ENCODE assay signal across 8 mouse cellular contexts in the genomic region with DNA sequence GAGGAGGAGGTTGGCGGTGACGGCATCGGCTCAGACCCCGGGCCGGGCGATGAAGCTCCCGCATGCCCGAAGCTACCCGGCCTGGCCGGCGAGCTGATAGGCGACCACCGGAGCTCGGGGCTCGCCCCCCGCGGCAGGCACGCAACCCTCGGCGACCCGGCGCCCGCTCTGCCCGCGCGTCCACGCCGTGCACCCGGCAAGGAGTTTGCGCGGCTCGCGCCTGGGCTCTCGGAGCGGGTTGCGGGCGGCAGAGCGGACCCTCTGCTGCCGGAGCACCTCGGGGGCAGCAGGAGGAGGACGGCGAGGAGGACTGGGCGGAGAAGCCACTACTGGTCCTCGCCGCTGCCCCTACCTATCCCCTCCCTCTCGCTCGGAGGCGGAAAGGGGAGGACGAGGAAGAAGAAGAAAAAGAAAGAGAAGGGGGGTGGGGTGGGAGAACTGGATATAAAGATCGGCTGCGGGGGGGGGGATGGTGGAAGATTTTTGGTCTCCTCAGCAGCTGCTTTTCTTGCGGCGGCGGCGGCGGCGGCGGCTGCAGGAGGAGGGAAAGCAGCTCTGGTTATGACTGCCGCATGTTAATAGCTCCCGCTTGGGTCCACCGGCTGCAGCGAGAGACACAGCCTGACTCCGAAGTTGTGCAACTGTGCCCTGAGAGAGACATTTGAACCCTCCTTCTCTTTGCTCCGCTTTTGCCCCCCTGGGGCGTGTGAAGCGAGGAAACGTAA. TPM values are rescaled to one million over a fixed set of nuclear protein-coding genes. Genes with fewer than 3 reads are reported as not detected.
DNase-seq lines count a peak whose midpoint lies in the region; ATAC-seq and TF ChIP-seq lines count a peak whose summit lies in the region.

No protein-coding gene starts in this region.

- no peak for TF ChIP-seq EP300 in liver, embryonic 14.5 days (IDR thresholded peaks at IDR 0.05; ENCODE audit: low read depth)

- peak overlapping the region; percentile 85 for H3K4me3 ChIP-seq in C2C12 (ENCODE audit: insufficient read depth, poor library complexity, severe bottlenecking)
- peak overlapping the region; percentile 59 for H3K4me3 ChIP-seq in bone marrow, adult 2 months (replicated peaks; ENCODE audit: control insufficient read depth, low read depth, low read length)
- peak overlapping the region; percentile 74 for H3K4me3 ChIP-seq in embryonic facial prominence, embryonic 15.5 days (replicated peaks)
- peak overlapping the region; percentile 76 to 91 for H3K4me3 ChIP-seq in heart, embryonic 14.5 days (ENCODE audit: control insufficient read depth in 1 of 2, insufficient read depth in 1 of 2, low read depth in 1 of 2, low read length in 2 of 2)
- peak overlapping the region; percentile 39 to 50 for H3K4me3 ChIP-seq in liver, embryonic 14.5 days (ENCODE audit: insufficient read depth in 1 of 2, low read depth in 2 of 2, low read length in 2 of 2)
- H3K4me3 ChIP-seq in neural tube, embryonic 12.5 days: peak overlapping the region; percentile 82

- peak overlapping the region; percentile 99 for H3ac ChIP-seq in C2C12 (ENCODE audit: control insufficient read depth, insufficient read length, low read depth)

- H3K4me1 ChIP-seq in bone marrow, adult 2 months (ENCODE audit: control insufficient read depth, insufficient read depth, low read length): peaks cover 1% of the 10 kb centered on the region
- peaks cover 26% of the 10 kb centered on the region; the same call in 1 of the 2 replicates for H3K4me1 ChIP-seq in embryonic facial prominence, embryonic 15.5 days
- peaks cover 9 to 11% of the 10 kb centered on the region in 2 experiments; a peak in 3 of 4 replicates for H3K4me1 ChIP-seq in heart, embryonic 14.5 days (ENCODE audit: control insufficient read depth in 2 of 2, insufficient read depth in 2 of 2, low read length in 2 of 2)
- no peaks in the 10 kb centered on the region for H3K4me1 ChIP-seq in liver, embryonic 14.5 days (replicated peaks; ENCODE audit: control insufficient read depth in 2 of 2, insufficient read depth in 2 of 2, low read length in 1 of 2)
- peaks cover 15% of the 10 kb centered on the region for H3K4me1 ChIP-seq in neural tube, embryonic 12.5 days

- H3K27ac ChIP-seq in bone marrow, adult 2 months (ENCODE audit: control insufficient read depth, insufficient read depth, low read depth, low read length, poor library complexity): no peak overlapping the region; the same call in 1 of the 2 replicates
- peak overlapping the region; percentile 91 for H3K27ac ChIP-seq in embryonic facial prominence, embryonic 15.5 days (replicated peaks)
- peak overlapping the region; percentile 59 to 71 for H3K27ac ChIP-seq in heart, embryonic 14.5 days (replicated peaks in 1 of 2; ENCODE audit: control insufficient read depth in 1 of 2, insufficient read depth in 1 of 2, low read depth in 2 of 2, low read length in 2 of 2)
- H3K27ac ChIP-seq in liver, embryonic 14.5 days: no peak overlapping the region
- peak overlapping the region; percentile 98 for H3K27ac ChIP-seq in neural tube, embryonic 12.5 days

- peak; percentile 25 to 57 for DNase-seq in kidney, postnatal 25 days
- no peak for DNase-seq in liver, embryonic 14.5 days (ENCODE audit: low read depth in 3 of 3, low spot score in 3 of 3)
- DNase-seq in urinary bladder, postnatal 4 days (ENCODE audit: low spot score in 2 of 2): peak; percentile 24 to 65

- H3K79me3 ChIP-seq in C2C12 (ENCODE audit: low read depth): peaks cover 46% of the 10 kb centered on the region

- H3K9me3 ChIP-seq in embryonic facial prominence, embryonic 15.5 days (replicated peaks): no peaks in the 10 kb centered on the region
- H3K9me3 ChIP-seq in heart, embryonic 14.5 days (ENCODE audit: control insufficient read depth, low read length): no peaks in the 10 kb centered on the region
- H3K9me3 ChIP-seq in liver, embryonic 14.5 days (ENCODE audit: control insufficient read depth, low read length): no peaks in the 10 kb centered on the region
- H3K9me3 ChIP-seq in neural tube, embryonic 12.5 days: no peaks in the 10 kb centered on the region

- ATAC-seq in embryonic facial prominence, embryonic 15.5 days (ENCODE audit: insufficient number of reproducible peaks, low FRiP score, low TSS enrichment, low read depth): peak; percentile 37
- no peak for ATAC-seq in heart, embryonic 14.5 days (ENCODE audit: insufficient number of reproducible peaks, insufficient read depth, low FRiP score, low read depth)
- ATAC-seq in liver, embryonic 14.5 days (ENCODE audit: insufficient read depth): no peak
- ATAC-seq in neural tube, embryonic 12.5 days (ENCODE audit: low FRiP score, low read depth): peak; percentile 48

- TF ChIP-seq POLR2A in bone marrow, adult 2 months (IDR thresholded peaks at IDR 0.05; ENCODE audit: borderline replicate concordance, control insufficient read depth, low read depth, low read length): no peak

- H3K79me2 ChIP-seq in C2C12 (ENCODE audit: control insufficient read depth, insufficient read depth): peaks cover 48% of the 10 kb centered on the region

- 1% methylated on average over 66 of the region's 67 CpGs for WGBS in bone marrow, adult 2 months
- WGBS in embryonic facial prominence, embryonic 15.5 days: under 1% methylated on average over 60 of the region's 67 CpGs
- under 1% methylated on average over 61 of the region's 67 CpGs for WGBS in heart, embryonic 14.5 days
- under 1% methylated on average over 60 of the region's 67 CpGs for WGBS in liver, embryonic 14.5 days (ENCODE audit: insufficient replicate concordance)
- under 1% methylated on average over 58 of the region's 67 CpGs for WGBS in neural tube, embryonic 12.5 days

- H3K9ac ChIP-seq in embryonic facial prominence, embryonic 15.5 days: peak overlapping the region; percentile 70
- peak overlapping the region; percentile 80 for H3K9ac ChIP-seq in heart, embryonic 14.5 days (ENCODE audit: low read length)
- no peak overlapping the region for H3K9ac ChIP-seq in liver, embryonic 14.5 days (replicated peaks)
- peak overlapping the region; percentile 95 for H3K9ac ChIP-seq in neural tube, embryonic 12.5 days

- no peak for TF ChIP-seq CTCF in C2C12 (IDR thresholded peaks at IDR 0.05; ENCODE audit: control insufficient read depth, insufficient read depth, insufficient read length)
- TF ChIP-seq CTCF in bone marrow, adult 2 months (IDR thresholded peaks at IDR 0.05; ENCODE audit: control insufficient read depth, insufficient read depth, low read length): no peak
- TF ChIP-seq CTCF in liver, embryonic 14.5 days (IDR thresholded peaks at IDR 0.05; ENCODE audit: low read depth): no peak

- H3K4me2 ChIP-seq in embryonic facial prominence, embryonic 15.5 days (replicated peaks): peak overlapping the region; percentile 96
- peak overlapping the region; percentile 79 for H3K4me2 ChIP-seq in heart, embryonic 14.5 days (ENCODE audit: low read length)
- peak overlapping the region; percentile 56 for H3K4me2 ChIP-seq in liver, embryonic 14.5 days (ENCODE audit: low read depth)
- H3K4me2 ChIP-seq in neural tube, embryonic 12.5 days (replicated peaks): peak overlapping the region; percentile 96

- no peaks in the 10 kb centered on the region for H3K27me3 ChIP-seq in C2C12 (ENCODE audit: control insufficient read depth, insufficient read depth, insufficient read length)
- no peaks in the 10 kb centered on the region for H3K27me3 ChIP-seq in embryonic facial prominence, embryonic 15.5 days
- no peaks in the 10 kb centered on the region for H3K27me3 ChIP-seq in heart, embryonic 14.5 days (ENCODE audit: control insufficient read depth, insufficient read depth, low read length)
- peaks cover 40% of the 10 kb centered on the region for H3K27me3 ChIP-seq in liver, embryonic 14.5 days (ENCODE audit: control insufficient read depth, insufficient read depth, low read length)
- no peaks in the 10 kb centered on the region for H3K27me3 ChIP-seq in neural tube, embryonic 12.5 days (replicated peaks)

- H3K36me3 ChIP-seq in C2C12 (ENCODE audit: control insufficient read depth, insufficient read depth): no peaks in the 10 kb centered on the region
- H3K36me3 ChIP-seq in embryonic facial prominence, embryonic 15.5 days: no peaks in the 10 kb centered on the region
- H3K36me3 ChIP-seq in heart, embryonic 14.5 days (ENCODE audit: control insufficient read depth, insufficient read depth, low read length): no peaks in the 10 kb centered on the region
- H3K36me3 ChIP-seq in liver, embryonic 14.5 days (replicated peaks; ENCODE audit: control insufficient read depth, insufficient read depth, low read depth): no peaks in the 10 kb centered on the region
- H3K36me3 ChIP-seq in neural tube, embryonic 12.5 days: no peaks in the 10 kb centered on the region

TF ChIP-seq in C2C12, 6 proteins besides CTCF, POLR2A, EP300 and RAD21:
- peak; percentile 87 for TF ChIP-seq CEBPB (IDR thresholded peaks at IDR 0.05; ENCODE audit: low read depth)
- no peak for TF ChIP-seq MAX (IDR thresholded peaks at IDR 0.05)
- TF ChIP-seq MYOD1 (IDR thresholded peaks at IDR 0.05; ENCODE audit: control insufficient read depth, insufficient read length, low read depth): no peak
- TF ChIP-seq MYOG (IDR thresholded peaks at IDR 0.05; ENCODE audit: control insufficient read depth, extremely low read depth, insufficient read length): no peak

RNA-seq across cellular contexts. Expression of gene Adgrl3, which starts 0.5 kb away (rescaled TPM):
- polyA plus RNA-seq in C2C12 (2012; fragmentation: generic; extraction: Trizol): 9.8 TPM
- polyA plus RNA-seq in bone marrow, adult 2 months (2011; ENCODE audit: insufficient read depth, insufficient read length, low replicate concordance, missing spikeins): not detected in 2 replicates
- 26.4 TPM in 2 replicates for polyA plus RNA-seq in embryonic facial prominence, embryonic 15.5 days (2015; fragmentation: Nextera tagmentation; extraction: Ambion mirVana)
- polyA plus RNA-seq in heart, embryonic 14.5 days (2014; fragmentation: Nextera tagmentation; extraction: Ambion mirVana): 8.0 and 8.5 TPM in 2 replicates
- polyA plus RNA-seq in liver, embryonic 14.5 days (2012; rRNA removed): 0.50 and 0.61 TPM in 2 replicates
- 0.63 and 0.85 TPM in 2 replicates for polyA plus RNA-seq in liver, embryonic 14.5 days (2014; fragmentation: Nextera tagmentation; extraction: Ambion mirVana)
- 38.2 and 40.0 TPM in 2 replicates for polyA plus RNA-seq in neural tube, embryonic 12.5 days (2016; fragmentation: Nextera tagmentation; extraction: Ambion mirVana)

Comparison
In these comparisons a context has a peak if more than half of its experiments do, and no peak if none do; other contexts are left out.
1. H3K27ac ChIP-seq: peak in embryonic facial prominence, embryonic 15.5 days (single experiment), heart, embryonic 14.5 days (2 of 2) and neural tube, embryonic 12.5 days (single experiment); none in bone marrow, adult 2 months (single experiment) and liver, embryonic 14.5 days (single experiment).
2. ATAC-seq: peak in embryonic facial prominence, embryonic 15.5 days (single experiment) and neural tube, embryonic 12.5 days (single experiment); none in heart, embryonic 14.5 days (single experiment) and liver, embryonic 14.5 days (single experiment).
3. DNase-seq: peak in kidney, postnatal 25 days (2 of 2) and urinary bladder, postnatal 4 days (2 of 2); none in liver, embryonic 14.5 days (0 of 3).
4. Peak in every context shown above with its lines, with median percentiles within 50 percentile points of each other: H3K4me3 ChIP-seq and H3K4me2 ChIP-seq.